Mouse (Mus musculus): ENCODE measurements around the gene Rho. TPM values are rescaled to one million over a fixed set of nuclear protein-coding genes. Genes with fewer than 3 reads are reported as not detected.

Rho gene
- total and polyA plus RNA-seq, 3 experiments = 0.11 TPM; not detected in 2

- TF ChIP-seq MAZ (IDR thresholded peaks at IDR 0.05; ENCODE audit: low read depth, low read length) = 0 out of 2 replicates have a peak, but pooled peaks have one; percentile 17
These were observed 23.0 kb upstream of the Rho start (continued) for GRCm38 (mm10) chr6:115908421-115908982.

GRCm38 (mm10) chr6:115909052-115909451 lies 22.5 kb upstream of the Rho start:
- Histone ChIP-seq H3K4me1 (ENCODE audit: control insufficient read depth in 1 of 2, insufficient read depth in 2 of 2, low read length in 2 of 2) (peaks cover 12 to 37% of the 10 kb centered on the region in 2 experiments), H3K27ac (ENCODE audit: control insufficient read depth, low read depth, low read length) (peak overlapping the region; percentile 89)
- DNase-seq (ENCODE audit: low read depth, low spot score) = peak; percentile 92
- 0 out of 2 replicates have a peak, but pooled peaks have one; percentile 53 for TF ChIP-seq TCF12 (IDR thresholded peaks at IDR 0.05; ENCODE audit: low read depth, low read length)
- no peak for TF ChIP-seq MAFK (IDR thresholded peaks at IDR 0.05; ENCODE audit: borderline replicate concordance, low read depth, low read length)
- no peak for TF ChIP-seq MAZ (IDR thresholded peaks at IDR 0.05; ENCODE audit: low read depth, low read length)
- 0 out of 2 replicates have a peak, but pooled peaks have one; percentile 11 for TF ChIP-seq ELF1 (IDR thresholded peaks at IDR 0.05; ENCODE audit: low read depth, low read length)
- TF ChIP-seq MAX (IDR thresholded peaks at IDR 0.05; ENCODE audit: low read length) = no peak; the same call in 1 of the 2 replicates
- peak; percentile 85 for TF ChIP-seq TBP (IDR thresholded peaks at IDR 0.05; ENCODE audit: low read depth, low read length)
- peak; percentile 73 for TF ChIP-seq RCOR1 (IDR thresholded peaks at IDR 0.05; ENCODE audit: low read depth, low read length)
- TF ChIP-seq MYC (IDR thresholded peaks at IDR 0.05; ENCODE audit: low read depth, low read length) = peak; percentile 33; the same call in 1 of the 2 replicates
- TF ChIP-seq MEF2A (IDR thresholded peaks at IDR 0.05; ENCODE audit: extremely low read depth, insufficient replicate concordance, low read depth, low read length, poor library complexity, severe bottlenecking) = no peak
- TF ChIP-seq MYB (IDR thresholded peaks at IDR 0.05; ENCODE audit: low read depth, low read length) = 0 out of 2 replicates have a peak, but pooled peaks have one; percentile 9
- 0 out of 2 replicates have a peak, but pooled peaks have one; percentile 19 for TF ChIP-seq NRF1 (IDR thresholded peaks at IDR 0.05; ENCODE audit: insufficient read depth, low read depth, low read length, poor library complexity, severe bottlenecking)
- no peak for TF ChIP-seq ZKSCAN1 (IDR thresholded peaks at IDR 0.05; ENCODE audit: low read depth, low read length)
- TF ChIP-seq ZC3H11A (IDR thresholded peaks at IDR 0.05; ENCODE audit: low read depth, low read length) = no peak
- TF ChIP-seq USF2 (IDR thresholded peaks at IDR 0.05; ENCODE audit: borderline replicate concordance in 1 of 2, insufficient read depth in 1 of 2, low read depth in 1 of 2, low read length in 2 of 2) = no peak
- no peak for TF ChIP-seq UBTF (IDR thresholded peaks at IDR 0.05; ENCODE audit: borderline replicate concordance, insufficient read depth, low read depth, low read length)
- peak; percentile 77 for TF ChIP-seq ETS1 (IDR thresholded peaks at IDR 0.05; ENCODE audit: low read depth, low read length)
- peak; percentile 74 for TF ChIP-seq ZNF384 (IDR thresholded peaks at IDR 0.05; ENCODE audit: low read depth, low read length)
- peak; percentile 67 to 85; a peak in 3 of 4 replicates for TF ChIP-seq EP300 (IDR thresholded peaks at IDR 0.05; ENCODE audit: low read depth in 1 of 2, low read length in 2 of 2)
- no peak for TF ChIP-seq CHD1 (IDR thresholded peaks at IDR 0.05; ENCODE audit: low read depth, low read length)
- no peak for TF ChIP-seq HCFC1 (IDR thresholded peaks at IDR 0.05; ENCODE audit: low read depth, low read length)
- TF ChIP-seq E2F4 (IDR thresholded peaks at IDR 0.05; ENCODE audit: borderline replicate concordance, low read depth, low read length) = no peak
- no peak for TF ChIP-seq BHLHE40 (IDR thresholded peaks at IDR 0.05; ENCODE audit: borderline replicate concordance, low read depth, low read length)
- TF ChIP-seq MXI1 (IDR thresholded peaks at IDR 0.05; ENCODE audit: low read depth, low read length) = no peak
- TF ChIP-seq POLR2AphosphoS2 (IDR thresholded peaks at IDR 0.05; ENCODE audit: low read length) = no peak
- TF ChIP-seq SMC3 (IDR thresholded peaks at IDR 0.05; ENCODE audit: low read depth, low read length) = no peak
- no peak; a peak in 1 of 4 replicates for TF ChIP-seq POLR2A (IDR thresholded peaks at IDR 0.05; ENCODE audit: control insufficient read depth in 1 of 2, insufficient read depth in 1 of 2, low read depth in 1 of 2, low read length in 2 of 2, poor library complexity in 1 of 2)
- TF ChIP-seq USF1 (IDR thresholded peaks at IDR 0.05; ENCODE audit: low read depth, low read length) = no peak
- peak; percentile 20; the same call in 1 of the 2 replicates for TF ChIP-seq TAL1 (IDR thresholded peaks at IDR 0.05; ENCODE audit: low read length)
- peak; percentile 60; the same call in 1 of the 2 replicates for TF ChIP-seq SIN3A (IDR thresholded peaks at IDR 0.05; ENCODE audit: low read length)
- no peak for TF ChIP-seq ZMIZ1 (IDR thresholded peaks at IDR 0.05; ENCODE audit: low read depth, low read length)
- no peak for TF ChIP-seq POLR2AphosphoS5 (IDR thresholded peaks at IDR 0.05; ENCODE audit: borderline replicate concordance, low read depth, low read length)
- no peak for TF ChIP-seq CHD2 (IDR thresholded peaks at IDR 0.05; ENCODE audit: low read length)
- TF ChIP-seq GATA1 (IDR thresholded peaks at IDR 0.05; ENCODE audit: low read depth, low read length) = peak; percentile 83

More at GRCm38 (mm10) chr6:115909052-115909451, 22.5 kb upstream of the Rho start:
- Histone ChIP-seq H3K79me2 (ENCODE audit: control insufficient read depth, insufficient read depth, low read length, poor library complexity) (no peaks in the 10 kb centered on the region), H3K27me3 (ENCODE audit: control insufficient read depth in 1 of 2, insufficient read depth in 2 of 2, low read length in 2 of 2) (no peaks in the 10 kb centered on the region), H3K36me3 (ENCODE audit: control insufficient read depth in 1 of 2, insufficient read depth in 2 of 2, low read length in 2 of 2) (peaks cover 0 to 19% of the 10 kb centered on the region in 2 experiments; a peak in 2 of 4 replicates), H3K9me3 (replicated peaks; ENCODE audit: insufficient read depth, low read length) (no peaks in the 10 kb centered on the region), H3K9ac (ENCODE audit: control insufficient read depth, low read depth, low read length, poor library complexity, severe bottlenecking) (peak overlapping the region; percentile 45), H3K4me3 (ENCODE audit: control insufficient read depth in 1 of 2, insufficient read depth in 1 of 2, low read depth in 2 of 2, low read length in 2 of 2) (peak overlapping the region; percentile 11 to 13; a peak in 3 of 4 replicates)
